Comparison of ENCODE assay signal across 7 mouse cellular contexts in the genomic region with DNA sequence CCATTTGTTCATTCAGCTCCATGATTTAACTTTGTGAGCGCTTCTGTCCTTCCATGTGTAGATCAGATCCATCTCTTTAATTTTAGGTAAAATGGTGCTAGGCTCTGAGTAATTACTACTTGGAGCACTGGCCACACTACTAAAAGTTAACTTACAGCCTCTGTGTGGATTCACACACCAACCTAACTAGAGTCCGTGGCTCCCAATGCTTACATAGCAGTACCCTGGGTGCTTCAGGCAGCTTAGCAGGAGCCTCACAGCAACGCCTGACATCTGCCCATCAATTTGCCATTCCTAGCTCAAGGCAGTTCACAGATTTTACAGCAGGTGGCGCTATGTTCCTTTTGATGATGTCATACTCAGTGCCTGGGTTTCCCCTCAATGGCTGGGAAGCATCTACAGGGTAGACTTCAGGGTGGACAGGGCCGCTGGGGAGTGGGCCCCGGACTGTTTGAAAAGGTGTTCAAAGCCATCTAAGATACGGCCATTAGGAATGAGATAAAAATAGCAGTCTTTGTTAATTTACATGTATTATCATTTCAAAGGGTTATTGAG.
DNase-seq lines count a peak whose midpoint lies in the region; ATAC-seq and TF ChIP-seq lines count a peak whose summit lies in the region.

No protein-coding gene starts in this region.

- H3K9me3 ChIP-seq in ES-Bruce4 (replicated peaks; ENCODE audit: control insufficient read depth, insufficient read depth, low read length, poor library complexity, severe bottlenecking), result no peaks in the 10 kb centered on the region
- no peaks in the 10 kb centered on the region for H3K9me3 ChIP-seq in stomach, embryonic 16.5 days (replicated peaks; ENCODE audit: control insufficient read depth, low read length)

- TF ChIP-seq POLR2A in ES-Bruce4 (IDR thresholded peaks at IDR 0.05; ENCODE audit: insufficient read depth, low read length), result no peak

- no peaks in the 10 kb centered on the region for H3K4me1 ChIP-seq in ES-Bruce4 (ENCODE audit: control insufficient read depth, insufficient read depth, low read length)
- no peaks in the 10 kb centered on the region for H3K4me1 ChIP-seq in stomach, embryonic 16.5 days (ENCODE audit: control insufficient read depth, insufficient read depth, low read length)

- peak; percentile 46 for DNase-seq in Muller cell, postnatal 12 days (ENCODE audit: inconsistent ontology term)
- DNase-seq in cerebellum, postnatal 4 days (ENCODE audit: low spot score in 2 of 2), result peak; percentile 34 to 71
- peak; percentile 6 to 45 for DNase-seq in heart, postnatal 10 days
- DNase-seq in layer of hippocampus, adult 11-12 months (ENCODE audit: low spot score), result peak; percentile 61

- no peaks in the 10 kb centered on the region for H3K27me3 ChIP-seq in ES-Bruce4 (ENCODE audit: control insufficient read depth, insufficient read depth, low read length, poor library complexity, severe bottlenecking)
- no peaks in the 10 kb centered on the region for H3K27me3 ChIP-seq in stomach, embryonic 16.5 days (ENCODE audit: control insufficient read depth, insufficient read depth, low read length)

- H3K9ac ChIP-seq in ES-Bruce4 (ENCODE audit: low read depth, poor library complexity, severe bottlenecking), result no peak overlapping the region
- H3K9ac ChIP-seq in stomach, embryonic 16.5 days (ENCODE audit: low read length), result no peak overlapping the region

- intact Hi-C loops in heart, postnatal 10 days (cut with DNase I), result no loop called here

- H3K4me3 ChIP-seq in ES-Bruce4 (ENCODE audit: low read depth, low read length), result no peak overlapping the region
- no peak overlapping the region for H3K4me3 ChIP-seq in stomach, embryonic 16.5 days (replicated peaks; ENCODE audit: low read length)

- no peak overlapping the region for H3K4me2 ChIP-seq in stomach, embryonic 16.5 days (ENCODE audit: low read depth, low read length)

- H3K36me3 ChIP-seq in ES-Bruce4 (ENCODE audit: control insufficient read depth, insufficient read depth, low read length, poor library complexity, severe bottlenecking), result no peaks in the 10 kb centered on the region
- H3K36me3 ChIP-seq in stomach, embryonic 16.5 days (ENCODE audit: control insufficient read depth, insufficient read depth, low read length), result no peaks in the 10 kb centered on the region

- TF ChIP-seq EP300 in ES-Bruce4 (IDR thresholded peaks at IDR 0.05; ENCODE audit: insufficient read depth, low read depth, low read length), result no peak

- peak; percentile 86 for ATAC-seq in megakaryocyte progenitor cell, adult 5-6 weeks (replicated peaks; ENCODE audit: poor library complexity)
- ATAC-seq in stomach, embryonic 16.5 days (ENCODE audit: insufficient read depth, low FRiP score), result peak; percentile 50; the same call in 1 of the 2 replicates

- WGBS in stomach, embryonic 16.5 days, result 52% methylated on average over 7 of the region's 7 CpGs

- H3K27ac ChIP-seq in ES-Bruce4 (ENCODE audit: insufficient read depth, low read length), result no peak overlapping the region
- no peak overlapping the region for H3K27ac ChIP-seq in stomach, embryonic 16.5 days (ENCODE audit: low read length)

- TF ChIP-seq CTCF in ES-Bruce4 (IDR thresholded peaks at IDR 0.05; ENCODE audit: low read depth, low read length), result peak; percentile 69
